Mouse (Mus musculus): ENCODE measurements at regions not wholly inside any gene's neighbourhood (a gene's known extent, or its start where the extent isn't known, plus 50 kb on each side); places are given as distances from the start of the nearest gene placed in this dataset.

DNA sequence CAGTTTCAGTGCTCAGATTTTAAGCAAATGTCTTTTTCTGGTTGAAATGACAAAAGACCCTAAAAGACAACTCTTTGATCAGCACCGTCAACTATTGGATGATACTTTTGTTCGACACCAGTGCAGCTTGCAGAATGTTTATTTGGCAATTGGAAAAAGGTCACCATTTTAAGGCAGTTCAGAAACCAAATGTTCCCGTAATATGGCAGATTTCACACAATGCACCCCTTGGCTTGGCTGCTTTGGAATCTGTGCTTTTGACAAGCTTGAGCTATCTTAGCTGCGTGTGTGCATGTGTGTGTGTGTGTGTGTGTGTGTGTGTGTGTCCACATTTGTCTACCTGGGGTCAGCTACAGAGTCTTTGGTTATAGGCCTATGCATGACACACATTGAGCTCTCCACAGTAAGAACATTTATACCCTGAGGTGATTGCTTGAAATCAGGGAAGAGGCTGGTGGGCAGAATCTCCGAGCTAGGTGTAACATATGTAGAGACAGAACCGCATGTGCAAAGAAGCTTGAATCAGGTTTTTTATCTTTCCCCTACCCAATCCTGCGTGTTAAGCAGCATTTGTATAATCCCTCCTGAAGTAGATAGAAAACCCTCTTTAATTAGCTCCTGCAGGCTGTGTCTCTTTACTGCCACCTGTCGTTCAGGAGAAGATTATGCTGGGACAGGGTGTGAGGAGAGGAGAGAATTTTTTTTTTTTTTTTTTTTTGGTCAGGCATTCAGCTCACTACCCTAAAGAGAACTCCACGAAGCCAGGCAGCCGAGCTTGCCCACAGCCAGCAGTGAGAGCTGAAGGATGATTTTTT is 85.1 kb upstream of the Arrdc4 start:
- no peak overlapping the region for H3K27ac ChIP-seq (ENCODE audit: low read length)
- no peak for ATAC-seq (ENCODE audit: insufficient read depth, low FRiP score)
- no peak overlapping the region for H3K9ac ChIP-seq (ENCODE audit: low read length)
- no peaks in the 10 kb centered on the region for H3K27me3 ChIP-seq (ENCODE audit: control insufficient read depth, insufficient read depth, low read length)
- WGBS, result 46% methylated on average over 10 of the region's 10 CpGs
- H3K9me3 ChIP-seq (replicated peaks; ENCODE audit: control insufficient read depth, low read length), result no peaks in the 10 kb centered on the region
- H3K4me1 ChIP-seq (ENCODE audit: control insufficient read depth, insufficient read depth, low read length), result no peaks in the 10 kb centered on the region
- no peak overlapping the region for H3K4me3 ChIP-seq (replicated peaks; ENCODE audit: low read length)
- no peaks in the 10 kb centered on the region for H3K36me3 ChIP-seq (ENCODE audit: control insufficient read depth, insufficient read depth, low read length)
- H3K4me2 ChIP-seq (ENCODE audit: low read depth, low read length), result no peak overlapping the region

DNA sequence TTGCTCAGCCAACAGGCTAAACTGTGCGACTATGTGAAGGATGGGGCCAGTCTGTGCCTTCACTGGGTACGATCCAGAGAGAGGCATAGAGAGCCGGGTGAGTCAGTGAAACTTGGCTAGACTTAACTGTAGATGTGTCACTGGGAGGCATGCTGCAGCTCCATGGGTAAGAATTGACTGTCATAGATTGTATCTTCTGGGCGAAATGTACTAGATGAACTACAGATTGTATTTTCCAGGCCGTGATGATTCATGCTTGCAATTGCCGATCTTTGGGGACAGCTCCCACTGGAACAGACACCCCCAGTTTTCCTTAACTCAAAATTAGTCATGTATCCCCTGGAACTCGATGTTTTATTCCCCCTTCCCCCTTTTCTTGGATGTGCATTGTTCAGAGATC is 84.5 kb upstream of the Arrdc4 start:
- Histone ChIP-seq H3K4me1 (ENCODE audit: control insufficient read depth, insufficient read depth, low read length) (no peaks in the 10 kb centered on the region), H3K9ac (ENCODE audit: low read length) (no peak overlapping the region), H3K27ac (ENCODE audit: low read length) (no peak overlapping the region), H3K9me3 (replicated peaks; ENCODE audit: control insufficient read depth, low read length) (no peaks in the 10 kb centered on the region), H3K27me3 (ENCODE audit: control insufficient read depth, insufficient read depth, low read length) (no peaks in the 10 kb centered on the region), H3K4me3 (replicated peaks; ENCODE audit: low read length) (no peak overlapping the region), H3K4me2 (ENCODE audit: low read depth, low read length) (no peak overlapping the region), H3K36me3 (ENCODE audit: control insufficient read depth, insufficient read depth, low read length) (no peaks in the 10 kb centered on the region)
- WGBS, result 88% methylated on average over 7 of the region's 7 CpGs
- no peak for ATAC-seq (ENCODE audit: insufficient read depth, low FRiP score)

DNA sequence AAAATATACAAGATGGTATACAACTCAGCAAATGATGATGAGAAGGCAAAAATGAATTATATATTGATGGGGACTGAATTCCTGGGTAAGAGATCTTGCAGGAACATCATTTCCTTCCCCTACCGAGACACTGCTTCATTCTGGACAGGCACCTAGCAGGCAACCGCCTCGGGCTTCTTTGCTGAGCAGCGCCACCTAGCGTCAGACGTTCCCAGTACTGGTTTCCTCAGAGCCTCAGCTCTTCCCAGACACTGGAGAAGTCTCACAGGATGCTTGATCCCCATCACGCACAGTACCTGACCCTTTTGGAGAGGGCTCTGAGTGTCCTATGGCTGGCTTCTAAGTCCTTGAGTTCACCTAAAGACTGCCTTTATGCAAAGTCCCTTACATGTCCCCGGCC is 80.8 kb upstream of the Arrdc4 start:
- Histone ChIP-seq H3K36me3 (ENCODE audit: control insufficient read depth, insufficient read depth, low read length) (no peaks in the 10 kb centered on the region), H3K27ac (ENCODE audit: low read length) (no peak overlapping the region), H3K27me3 (ENCODE audit: control insufficient read depth, insufficient read depth, low read length) (no peaks in the 10 kb centered on the region), H3K4me3 (replicated peaks; ENCODE audit: low read length) (no peak overlapping the region), H3K4me2 (ENCODE audit: low read depth, low read length) (no peak overlapping the region), H3K4me1 (ENCODE audit: control insufficient read depth, insufficient read depth, low read length) (no peaks in the 10 kb centered on the region), H3K9me3 (replicated peaks; ENCODE audit: control insufficient read depth, low read length) (no peaks in the 10 kb centered on the region), H3K9ac (ENCODE audit: low read length) (no peak overlapping the region)
- WGBS, result 16% methylated on average over 8 of the region's 8 CpGs
- no peak for ATAC-seq (ENCODE audit: insufficient read depth, low FRiP score)

DNA sequence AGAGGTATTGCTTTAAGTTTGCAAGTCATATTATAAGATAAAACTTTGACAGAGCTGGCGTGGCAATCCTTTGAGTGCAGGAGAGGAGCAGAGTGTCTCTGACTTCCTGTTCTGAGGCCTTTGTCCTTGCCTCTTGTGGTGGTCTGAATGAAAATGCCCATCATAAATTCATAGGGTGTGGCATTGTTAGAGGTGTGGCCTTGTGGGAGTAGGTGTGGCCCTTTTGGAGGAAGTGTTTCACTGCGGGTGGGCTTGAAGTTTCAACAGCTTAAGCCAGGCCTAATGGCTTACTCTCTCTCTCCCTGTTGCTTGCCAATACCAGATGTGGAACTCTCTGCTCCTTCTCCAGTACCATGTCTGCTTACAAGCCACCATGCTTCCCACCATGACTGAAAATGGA is 75.4 kb upstream of the Arrdc4 start:
- H3K27ac ChIP-seq (ENCODE audit: low read length), result no peak overlapping the region
- no peaks in the 10 kb centered on the region for H3K27me3 ChIP-seq (ENCODE audit: control insufficient read depth, insufficient read depth, low read length)
- no peak for ATAC-seq (ENCODE audit: insufficient read depth, low FRiP score)
- no peaks in the 10 kb centered on the region for H3K36me3 ChIP-seq (ENCODE audit: control insufficient read depth, insufficient read depth, low read length)
- H3K4me1 ChIP-seq (ENCODE audit: control insufficient read depth, insufficient read depth, low read length), result no peaks in the 10 kb centered on the region
- 67% methylated on average over 2 of the region's 2 CpGs for WGBS
- H3K4me2 ChIP-seq (ENCODE audit: low read depth, low read length), result no peak overlapping the region
- no peaks in the 10 kb centered on the region for H3K9me3 ChIP-seq (replicated peaks; ENCODE audit: control insufficient read depth, low read length)
- H3K9ac ChIP-seq (ENCODE audit: low read length), result no peak overlapping the region
- no peak overlapping the region for H3K4me3 ChIP-seq (replicated peaks; ENCODE audit: low read length)

DNA sequence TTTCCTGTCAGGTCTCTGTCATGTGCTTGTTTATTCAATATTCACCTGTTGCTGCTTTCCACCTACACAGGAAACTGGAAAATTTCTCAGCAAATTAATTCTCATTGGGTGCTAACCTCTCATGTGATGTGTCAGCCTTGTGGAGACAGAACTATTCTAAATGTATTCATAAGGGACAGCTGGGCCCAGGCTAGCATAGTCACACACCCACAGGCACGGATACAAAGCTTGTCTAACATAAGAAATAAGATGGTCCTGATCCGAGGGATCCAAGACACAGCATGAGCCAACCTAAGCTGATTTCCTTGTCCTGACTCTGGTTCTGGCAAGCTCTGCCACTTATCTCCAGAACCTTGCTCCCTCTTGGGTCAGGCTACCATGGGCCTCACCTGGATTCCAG is 74.6 kb upstream of the Arrdc4 start:
- H3K9me3 ChIP-seq (replicated peaks; ENCODE audit: control insufficient read depth, low read length), result no peaks in the 10 kb centered on the region
- no peaks in the 10 kb centered on the region for H3K4me1 ChIP-seq (ENCODE audit: control insufficient read depth, insufficient read depth, low read length)
- H3K4me3 ChIP-seq (replicated peaks; ENCODE audit: low read length), result no peak overlapping the region
- 65% methylated on average over 2 of the region's 2 CpGs for WGBS
- no peaks in the 10 kb centered on the region for H3K36me3 ChIP-seq (ENCODE audit: control insufficient read depth, insufficient read depth, low read length)
- no peak for ATAC-seq (ENCODE audit: insufficient read depth, low FRiP score)
- no peak overlapping the region for H3K9ac ChIP-seq (ENCODE audit: low read length)
- no peak overlapping the region for H3K27ac ChIP-seq (ENCODE audit: low read length)
- H3K4me2 ChIP-seq (ENCODE audit: low read depth, low read length), result no peak overlapping the region
- no peaks in the 10 kb centered on the region for H3K27me3 ChIP-seq (ENCODE audit: control insufficient read depth, insufficient read depth, low read length)

DNA sequence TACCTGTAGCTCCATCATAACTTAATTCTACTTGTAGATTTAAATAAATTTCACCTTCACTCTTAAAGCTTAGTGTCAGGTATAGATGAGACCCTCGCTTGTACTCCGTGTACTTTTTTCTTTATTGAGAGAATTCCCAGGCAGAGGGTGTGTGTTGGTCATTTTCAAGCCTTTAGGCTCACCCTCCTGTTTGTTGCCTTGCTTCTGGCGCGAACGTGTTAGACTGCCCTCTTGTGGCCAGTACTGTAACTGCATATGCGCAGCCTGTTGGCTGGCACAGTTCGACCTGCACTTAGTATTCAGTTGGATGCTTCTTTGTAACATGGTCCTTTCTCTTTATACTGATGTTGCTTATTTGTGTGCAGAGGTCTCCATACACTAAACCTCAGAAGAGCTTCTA is 74.1 kb upstream of the Arrdc4 start:
- H3K9ac ChIP-seq (ENCODE audit: low read length), result no peak overlapping the region
- 1% methylated on average over 7 of the region's 7 CpGs for WGBS
- H3K27ac ChIP-seq (ENCODE audit: low read length), result no peak overlapping the region
- no peak overlapping the region for H3K4me2 ChIP-seq (ENCODE audit: low read depth, low read length)
- no peaks in the 10 kb centered on the region for H3K36me3 ChIP-seq (ENCODE audit: control insufficient read depth, insufficient read depth, low read length)
- no peak for ATAC-seq (ENCODE audit: insufficient read depth, low FRiP score)
- no peaks in the 10 kb centered on the region for H3K4me1 ChIP-seq (ENCODE audit: control insufficient read depth, insufficient read depth, low read length)
- no peak overlapping the region for H3K4me3 ChIP-seq (replicated peaks; ENCODE audit: low read length)
- no peaks in the 10 kb centered on the region for H3K9me3 ChIP-seq (replicated peaks; ENCODE audit: control insufficient read depth, low read length)
- no peaks in the 10 kb centered on the region for H3K27me3 ChIP-seq (ENCODE audit: control insufficient read depth, insufficient read depth, low read length)

DNA sequence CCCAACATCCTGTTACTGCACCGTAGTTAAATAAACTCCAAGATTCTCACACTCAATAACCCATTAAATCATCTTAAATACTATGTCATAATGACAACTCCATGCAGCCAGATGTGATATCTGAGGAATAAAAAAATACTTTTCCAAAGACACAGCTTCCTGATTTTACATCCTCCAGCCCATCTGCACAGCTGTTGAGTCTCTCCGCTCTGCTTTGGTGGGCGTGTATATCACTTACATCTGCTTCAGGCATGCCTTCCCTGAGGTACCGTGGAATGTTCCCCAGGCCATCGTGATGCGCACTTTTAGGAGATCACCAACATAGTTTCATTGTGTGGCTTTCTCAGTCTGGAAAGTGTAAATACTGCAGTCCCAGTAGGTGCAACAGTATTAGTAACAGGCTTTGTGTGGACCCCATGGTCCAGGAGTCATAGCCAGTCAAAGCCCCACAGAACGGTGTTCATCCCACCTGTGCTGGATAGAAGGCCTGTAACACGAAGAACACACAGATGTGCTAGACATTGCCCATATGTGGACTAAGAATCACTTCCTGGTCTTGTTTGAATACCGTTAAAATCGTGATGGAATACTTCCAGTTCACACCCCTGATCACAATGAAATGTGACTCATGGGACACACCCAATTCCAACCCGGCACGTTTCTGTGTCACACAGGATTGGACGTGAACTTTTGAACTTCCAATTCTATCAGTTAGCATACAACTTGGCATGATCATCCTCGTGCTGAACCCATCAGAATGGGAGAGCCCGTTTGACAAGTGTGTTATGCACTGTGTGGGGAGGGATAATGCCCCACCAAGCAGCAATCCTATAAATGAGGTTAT is 66.0 kb upstream of the Arrdc4 start:
- Histone ChIP-seq H3K4me3 (replicated peaks; ENCODE audit: low read length) (no peak overlapping the region), H3K27ac (ENCODE audit: low read length) (no peak overlapping the region), H3K9me3 (replicated peaks; ENCODE audit: control insufficient read depth, low read length) (no peaks in the 10 kb centered on the region), H3K4me1 (ENCODE audit: control insufficient read depth, insufficient read depth, low read length) (0 out of 2 replicates have a peak, but pooled peaks cover 6% of the 10 kb centered on the region), H3K27me3 (ENCODE audit: control insufficient read depth, insufficient read depth, low read length) (no peaks in the 10 kb centered on the region), H3K4me2 (ENCODE audit: low read depth, low read length) (no peak overlapping the region), H3K9ac (ENCODE audit: low read length) (no peak overlapping the region), H3K36me3 (ENCODE audit: control insufficient read depth, insufficient read depth, low read length) (no peaks in the 10 kb centered on the region)
- peak; percentile 56; the same call in 1 of the 2 replicates for ATAC-seq (ENCODE audit: insufficient read depth, low FRiP score)
- WGBS, result 64% methylated on average over 15 of the region's 15 CpGs

DNA sequence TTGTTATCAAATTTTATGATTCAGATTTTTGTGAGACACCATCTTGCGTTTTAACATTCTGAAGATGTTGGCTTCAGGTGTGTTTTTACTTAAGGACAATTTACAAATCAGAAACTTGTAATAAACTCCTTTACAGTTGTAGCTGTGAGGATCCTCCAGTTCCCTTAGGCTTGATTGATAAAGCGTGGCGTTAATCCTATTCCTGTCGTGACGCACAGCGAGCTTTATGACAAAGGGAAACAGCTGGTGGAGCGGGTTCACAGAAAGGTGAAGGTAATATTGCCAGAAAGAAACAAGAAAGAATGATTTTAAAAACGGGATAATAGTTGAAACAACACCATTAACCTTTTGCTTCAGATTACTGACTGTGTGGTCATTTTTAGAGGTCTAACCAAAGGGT is 60.7 kb upstream of the Arrdc4 start:
- Histone ChIP-seq H3K4me2 (ENCODE audit: low read depth, low read length) (0 out of 2 replicates have a peak overlapping the region, but pooled peaks have one; percentile 12), H3K36me3 (ENCODE audit: control insufficient read depth, insufficient read depth, low read length) (no peaks in the 10 kb centered on the region), H3K4me3 (replicated peaks; ENCODE audit: low read length) (no peak overlapping the region), H3K4me1 (ENCODE audit: control insufficient read depth, insufficient read depth, low read length) (0 out of 2 replicates have a peak, but pooled peaks cover 4% of the 10 kb centered on the region), H3K27ac (ENCODE audit: low read length) (no peak overlapping the region), H3K9me3 (replicated peaks; ENCODE audit: control insufficient read depth, low read length) (no peaks in the 10 kb centered on the region), H3K27me3 (ENCODE audit: control insufficient read depth, insufficient read depth, low read length) (no peaks in the 10 kb centered on the region), H3K9ac (ENCODE audit: low read length) (no peak overlapping the region)
- ATAC-seq (ENCODE audit: insufficient read depth, low FRiP score), result no peak
- WGBS, result 37% methylated on average over 8 of the region's 8 CpGs

Measured in stomach, embryonic 16.5 days (tissue).